Mouse (Mus musculus) neural tube, embryonic 11.5 days (tissue): ENCODE results near the gene Llgl1. TPM values are rescaled to one million over a fixed set of nuclear protein-coding genes. Genes with fewer than 3 reads are reported as not detected.

Experiments used
- microRNA-seq: library from miRNA; unstranded; fragments of <30 nt; microRNA quantifications from one replicate; pipeline ENCODE4, GENCODE M21; 2016
- polyA plus RNA-seq: library from polyadenylated mRNA; unstranded; fragments of >200 nt; fragmentation: Nextera tagmentation; extraction: Ambion mirVana; gene quantifications from 2 replicates; pipeline ENCODE4 v1.2.1, GENCODE M21; 2014

Llgl1 gene
- polyA plus RNA-seq, 1 experiment from 2014 or later, result 111 TPM

Small RNA genes within 50 kb of the gene (microRNA-seq; reads per million reads assigned to microRNA genes)
- gene Mir5100, result 1.6 reads per million

Other genes with a start within 250 kb of the Llgl1 start
- gene Drg2, start 245.1 kb upstream of the Llgl1 start, polyA plus RNA-seq, result 126 and 132 TPM in 2 replicates
- gene Myo15, start 230.4 kb upstream of the Llgl1 start, polyA plus RNA-seq, result 0.09 and 0.27 TPM in 2 replicates
- 29.7 and 31.5 TPM in 2 replicates for gene Alkbh5, start 163.3 kb upstream of the Llgl1 start, polyA plus RNA-seq
- gene Flii, start 27.5 kb downstream of the Llgl1 start, polyA plus RNA-seq, result 66.4 and 75.1 TPM in 2 replicates
- 16.7 and 19.0 TPM in 2 replicates for gene Mief2, start 28.7 kb downstream of the Llgl1 start, polyA plus RNA-seq
- 16.1 and 17.1 TPM in 2 replicates for gene Top3a, start 77.6 kb downstream of the Llgl1 start, polyA plus RNA-seq
- 10.1 and 10.2 TPM in 2 replicates for gene Smcr8, start 77.8 kb downstream of the Llgl1 start, polyA plus RNA-seq
- gene Shmt1, start 112.0 kb downstream of the Llgl1 start, polyA plus RNA-seq, result 42.0 and 44.0 TPM in 2 replicates
- 23.5 and 24.3 TPM in 2 replicates for gene Dhrs7b, start 130.9 kb downstream of the Llgl1 start, polyA plus RNA-seq
- 63.7 and 64.7 TPM in 2 replicates for gene Tmem11, start 179.5 kb downstream of the Llgl1 start, polyA plus RNA-seq
- gene Natd1, start 215.0 kb downstream of the Llgl1 start, polyA plus RNA-seq, result 26.1 and 29.7 TPM in 2 replicates
- gene Map2k3, start 232.3 kb downstream of the Llgl1 start, polyA plus RNA-seq, result 48.3 and 52.2 TPM in 2 replicates